Mouse (Mus musculus) myocyte (in vitro differentiated cells): ENCODE measurements at regions not wholly inside any gene's neighbourhood (a gene's known extent, or its start where the extent isn't known, plus 50 kb on each side); places are given as distances from the start of the nearest gene placed in this dataset.

Experiments used
- H3K27me3 ChIP-seq: one replicate; pipeline ENCODE4 v1.6.1; 2011; ENCODE audit not compliant: control insufficient read depth, insufficient read depth, insufficient read length
- H3K36me3 ChIP-seq: one replicate; pipeline ENCODE4 v1.6.1; 2011; ENCODE audit not compliant: control insufficient read depth, insufficient read depth
- H3K4me2 ChIP-seq: one replicate; pipeline ENCODE4 v1.6.1; 2011; ENCODE audit warnings: low read depth, control low read depth
- H3K4me3 ChIP-seq: one replicate; pipeline ENCODE4 v1.5.1; 2011; ENCODE audit warnings: mild to moderate bottlenecking, control low read depth, moderate library complexity
- H3K79me2 ChIP-seq: one replicate; pipeline ENCODE4 v1.6.1; 2011; ENCODE audit not compliant: control insufficient read depth, insufficient read depth
- H3ac ChIP-seq: one replicate; pipeline ENCODE4 v1.6.1; 2011; ENCODE audit not compliant: control insufficient read depth, insufficient read length
- CEBPB ChIP-seq: IDR thresholded peaks from 2 replicates; pipeline ENCODE4 v1.6.1; 2011; ENCODE audit warnings: mild to moderate bottlenecking, moderate library complexity; ENCODE audit not compliant: poor library complexity, insufficient read depth, severe bottlenecking
- E2F4 ChIP-seq: IDR thresholded peaks from one replicate; pipeline ENCODE4 v1.6.1; 2011; ENCODE audit warnings: mild to moderate bottlenecking, control low read depth, moderate library complexity; ENCODE audit not compliant: insufficient read depth
- MAX ChIP-seq: IDR thresholded peaks from one replicate; pipeline ENCODE4 v1.6.1; 2011; ENCODE audit warnings: low read depth, mild to moderate bottlenecking, control low read depth
- MYOD1 ChIP-seq, 3 experiments: IDR thresholded peaks; one replicate each; pipeline ENCODE4 v1.6.1; 2011; ENCODE audit warnings: control low read depth in 2 of 3, low read depth in 2 of 3, mild to moderate bottlenecking in 2 of 3, moderate library complexity in 1 of 3; ENCODE audit not compliant: insufficient read length in 2 of 3, control insufficient read depth in 1 of 3
- MYOG ChIP-seq, 3 experiments: IDR thresholded peaks; one replicate each; pipeline ENCODE4 v1.6.1; 2011; ENCODE audit warnings: control low read depth in 2 of 3, low read depth in 2 of 3, mild to moderate bottlenecking in 2 of 3; ENCODE audit not compliant: insufficient read length in 2 of 3, control insufficient read depth in 1 of 3, insufficient read depth in 1 of 3
- POLR2A ChIP-seq: IDR thresholded peaks from one replicate; pipeline ENCODE4 v1.6.1; 2011; ENCODE audit warnings: low read depth, mild to moderate bottlenecking, control low read depth, moderate library complexity; ENCODE audit not compliant: insufficient read length
- POLR2AphosphoS2 ChIP-seq: IDR thresholded peaks from one replicate; pipeline ENCODE4 v1.6.1; 2011; ENCODE audit warnings: low read depth, control low read depth; ENCODE audit not compliant: insufficient read length
- REST ChIP-seq: IDR thresholded peaks from one replicate; pipeline ENCODE4 v1.6.1; 2011; ENCODE audit warnings: mild to moderate bottlenecking, control low read depth, moderate library complexity; ENCODE audit not compliant: insufficient read depth, insufficient read length
- SRF ChIP-seq: IDR thresholded peaks from one replicate; pipeline ENCODE4 v1.6.1; 2011; ENCODE audit warnings: low read depth; ENCODE audit not compliant: control insufficient read depth, insufficient read length
- TCF12 ChIP-seq: IDR thresholded peaks from one replicate; pipeline ENCODE4 v1.6.1; 2011; ENCODE audit warnings: mild to moderate bottlenecking, control low read depth; ENCODE audit not compliant: poor library complexity, insufficient read depth, severe bottlenecking
- TCF3 ChIP-seq: IDR thresholded peaks from one replicate; pipeline ENCODE4 v1.6.1; 2011; ENCODE audit warnings: low read depth, control low read depth; ENCODE audit not compliant: insufficient read length
- USF1 ChIP-seq: IDR thresholded peaks from one replicate; pipeline ENCODE4 v1.6.1; 2011; ENCODE audit warnings: low read depth, mild to moderate bottlenecking, control low read depth, moderate library complexity

- Histone ChIP-seq H3K4me3 (no peak overlapping the region), H3K36me3 (no peaks in the 10 kb centered on the region), H3K27me3 (peaks cover 3% of the 10 kb centered on the region), H3K4me2 (no peak overlapping the region), H3ac (no peak overlapping the region), H3K79me2 (no peaks in the 10 kb centered on the region)
- TF ChIP-seq REST (no peak), POLR2A (no peak), SRF (no peak), TCF12 (no peak), MYOD1 (IDR thresholded peaks at IDR 0.05; ENCODE audit: control insufficient read depth in 1 of 3, insufficient read length in 2 of 3, low read depth in 2 of 3) (no peak), POLR2AphosphoS2 (no peak), MAX (no peak), MYOG (IDR thresholded peaks at IDR 0.05; ENCODE audit: control insufficient read depth in 1 of 3, insufficient read depth in 1 of 3, insufficient read length in 2 of 3, low read depth in 2 of 3) (no peak), USF1 (no peak), TCF3 (no peak), CEBPB (no peak), E2F4 (no peak)
Observed at GRCm38 (mm10) chr11:52692701-52693100, 71.7 kb upstream of the Fstl4 start.

GRCm38 (mm10) chr11:52701682-52702081 lies 62.8 kb upstream of the Fstl4 start:
- Histone ChIP-seq H3K36me3 (no peaks in the 10 kb centered on the region), H3K27me3 (peaks cover 5% of the 10 kb centered on the region), H3K79me2 (no peaks in the 10 kb centered on the region), H3K4me3 (no peak overlapping the region), H3K4me2 (no peak overlapping the region), H3ac (no peak overlapping the region)
- no peak for TF ChIP-seq SRF
- TF ChIP-seq TCF3: no peak

GRCm38 (mm10) chr11:52703391-52703790 lies 61.0 kb upstream of the Fstl4 start:
- peaks cover 7% of the 10 kb centered on the region for H3K27me3 ChIP-seq

More at GRCm38 (mm10) chr11:52703391-52703790, 61.0 kb upstream of the Fstl4 start:
- no peak overlapping the region for H3K4me3 ChIP-seq
- no peak overlapping the region for H3ac ChIP-seq
- TF ChIP-seq USF1: no peak
- no peak for TF ChIP-seq POLR2A
- H3K79me2 ChIP-seq: no peaks in the 10 kb centered on the region
- no peaks in the 10 kb centered on the region for H3K36me3 ChIP-seq
- no peak overlapping the region for H3K4me2 ChIP-seq
